Mouse (Mus musculus) ES-E14 (cell line): ENCODE results near the gene Crlf1. TPM values are rescaled to one million over a fixed set of nuclear protein-coding genes. Genes with fewer than 3 reads are reported as not detected.
"Not testable (repeated sequence)": the region's sequence is repeated elsewhere in the genome, so short reads cannot be mapped to it uniquely, and the experiment has no call there.

Experiments
- DNase-seq: peaks from one replicate; pipeline ENCODE4 v3.0.0-alpha.2; 2013; ENCODE audit warnings: low read depth, low spot score
- H3K27ac ChIP-seq: 2 replicates; pipeline ENCODE4 v1.5.1; 2012; ENCODE audit warnings: low read depth, mild to moderate bottlenecking, low read length, moderate library complexity, mixed read lengths; ENCODE audit not compliant: poor library complexity, insufficient read depth, severe bottlenecking
- H3K36me3 ChIP-seq: 2 replicates; pipeline ENCODE4 v1.6.1; 2012; ENCODE audit warnings: mild to moderate bottlenecking, low read length, moderate library complexity, mixed read lengths; ENCODE audit not compliant: control insufficient read depth, poor library complexity, insufficient read depth, severe bottlenecking
- H3K4me1 ChIP-seq, 2 experiments: fragments of 150-350 bp in 1 of 2; sonication (generic) in 1 of 2; 2 replicates each; pipeline ENCODE4 v1.6.1; 2012; ENCODE audit warnings: low read length in 2 of 2, mild to moderate bottlenecking in 1 of 2, mixed read lengths in 1 of 2; ENCODE audit not compliant: control insufficient read depth in 2 of 2, insufficient read depth in 2 of 2, poor library complexity in 1 of 2
- H3K4me3 ChIP-seq, 2 experiments: fragments of 150-350 bp in 1 of 2; sonication (generic) in 1 of 2; 2 replicates each; pipeline ENCODE4 v1.5.1; 2012; ENCODE audit warnings: low read length in 2 of 2, low read depth in 1 of 2, mild to moderate bottlenecking in 1 of 2, mixed read lengths in 1 of 2; ENCODE audit not compliant: insufficient read depth in 1 of 2, poor library complexity in 1 of 2, severe bottlenecking in 1 of 2
- H3K9ac ChIP-seq: 2 replicates; pipeline ENCODE4 v1.6.1; 2012; ENCODE audit warnings: low read depth, mild to moderate bottlenecking, low read length, mixed read lengths; ENCODE audit not compliant: poor library complexity, insufficient read depth, severe bottlenecking
- H3K9me3 ChIP-seq: fragments of 150-350 bp; sonication (generic); 2 replicates; pipeline ENCODE4 v1.6.1; 2012; ENCODE audit warnings: low read depth, mild to moderate bottlenecking, low read length; ENCODE audit not compliant: control insufficient read depth, insufficient read depth
- CHD2 ChIP-seq: IDR thresholded peaks from 2 replicates; pipeline ENCODE4 v1.6.1; 2014; ENCODE audit warnings: mild to moderate bottlenecking, low read depth, low read length, inconsistent platforms
- HCFC1 ChIP-seq: IDR thresholded peaks from 2 replicates; pipeline ENCODE4 v1.6.1; 2012; ENCODE audit warnings: low read length, inconsistent platforms, borderline replicate concordance; ENCODE audit not compliant: insufficient read depth
- MAFK ChIP-seq: IDR thresholded peaks from 2 replicates; pipeline ENCODE4 v1.6.1; 2014; ENCODE audit warnings: mild to moderate bottlenecking, low read depth, low read length, inconsistent platforms; ENCODE audit not compliant: insufficient read depth
- ZC3H11A ChIP-seq: IDR thresholded peaks from 2 replicates; pipeline ENCODE4 v1.6.1; 2012; ENCODE audit warnings: low read depth, mild to moderate bottlenecking, inconsistent platforms, low read length, borderline replicate concordance
- ZNF384 ChIP-seq: IDR thresholded peaks from 2 replicates; pipeline ENCODE4 v1.6.1; 2012; ENCODE audit warnings: low read depth, low read length, inconsistent platforms
- in situ Hi-C, 2 experiments: fragments of 600-800 bp; cut with MboI; formaldehyde crosslinking; loops; one replicate each; pipeline ENCODE4 v1.15.1; 2025; ENCODE audit warnings: low sequenced_read_pairs in 2 of 2, inconsistent platforms in 1 of 2; ENCODE audit not compliant: unreplicated experiment in 2 of 2
- total RNA-seq: library from RNA; depleted of rRNA; stranded (reverse); fragments of 300-350 nt; gene quantifications from 2 replicates; pipeline ENCODE4 v1.2.3, GENCODE M21; 2012

The Crlf1 gene
- total RNA-seq, 1 experiment = 29.3 TPM

DNA sequence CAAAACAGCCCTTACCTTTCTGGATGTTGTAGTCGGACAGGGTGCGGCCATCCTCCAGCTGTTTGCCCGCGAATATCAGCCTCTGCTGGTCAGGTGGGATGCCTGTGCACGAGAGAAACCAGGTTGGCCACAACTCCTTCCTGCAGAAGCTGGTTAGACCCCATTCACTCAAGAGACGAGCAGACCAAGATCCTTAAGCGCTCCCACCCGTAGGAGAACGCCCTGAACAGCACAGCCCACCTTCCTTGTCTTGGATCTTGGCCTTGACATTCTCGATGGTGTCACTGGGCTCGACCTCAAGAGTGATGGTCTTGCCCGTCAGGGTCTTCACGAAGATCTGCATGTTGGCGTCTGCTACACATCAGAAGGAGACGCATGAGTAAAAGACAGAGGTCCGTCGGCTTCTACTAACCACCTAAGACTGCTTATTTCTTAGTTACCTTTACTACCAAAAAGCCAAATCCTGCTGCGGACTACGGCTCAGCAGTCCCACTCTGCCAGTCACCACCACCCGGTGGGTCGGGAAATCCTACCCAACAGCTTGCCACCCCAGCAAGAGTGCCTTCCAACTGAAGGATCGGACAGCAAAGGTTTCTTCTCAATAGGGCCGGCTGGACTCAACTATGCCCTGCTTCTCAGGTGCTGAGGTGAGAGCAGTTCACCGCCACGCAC is 16.5 kb downstream of the Crlf1 start:
- DNase-seq = no peak
- no peaks in the 10 kb centered on the region for H3K9me3 ChIP-seq
- peak overlapping the region; percentile 97 for H3K9ac ChIP-seq
- no peak for TF ChIP-seq ZC3H11A
- no peak for TF ChIP-seq HCFC1
- no peak for TF ChIP-seq MAFK
- peaks cover 39% of the 10 kb centered on the region for H3K36me3 ChIP-seq
- H3K4me1 ChIP-seq = peaks cover 1 to 5% of the 10 kb centered on the region in 2 experiments; a peak in 2 of 4 replicates
- in situ Hi-C loops = no loop called here
- H3K4me3 ChIP-seq = peak overlapping the region; percentile 90 to 96
- H3K27ac ChIP-seq = peak overlapping the region; percentile 85

DNA sequence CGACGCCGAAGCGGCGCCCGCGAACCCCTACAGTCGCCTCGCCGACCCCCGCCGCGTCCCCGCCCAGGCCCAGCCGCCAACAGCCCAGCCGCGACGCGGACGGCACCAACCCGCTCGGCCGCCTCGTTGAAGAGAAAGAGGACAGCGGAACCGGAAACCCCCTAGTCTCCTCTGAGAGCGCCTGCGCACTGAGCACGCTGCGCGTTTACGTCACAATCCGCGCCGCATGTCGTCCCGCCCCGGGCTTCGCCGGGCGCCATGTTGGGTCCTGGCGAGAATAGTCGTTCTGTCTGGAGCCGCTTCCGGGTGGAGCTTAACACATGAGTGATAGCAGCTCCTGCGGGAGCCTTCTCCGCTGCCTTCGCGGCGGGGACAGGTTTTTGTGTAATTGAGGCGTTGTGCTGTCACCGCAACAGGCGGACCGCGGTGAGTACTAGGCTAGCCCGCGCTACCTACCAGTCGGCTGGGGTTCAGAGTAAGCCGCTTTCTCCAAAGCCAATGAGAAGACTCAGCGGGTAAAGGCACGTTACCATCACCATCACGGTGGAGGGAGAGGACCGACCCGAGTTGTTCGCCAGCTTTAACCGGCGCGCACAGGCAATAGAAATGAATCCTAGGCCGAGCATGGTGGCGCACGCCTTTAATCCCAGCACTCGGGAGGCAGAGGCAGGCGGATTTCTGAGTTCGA is 17.4 kb downstream of the Crlf1 start, which contains the start of gene Uba52:
Gene Uba52 (minus strand): TSS at position 574 of the 688 bp plus-strand sequence.
- Histone ChIP-seq H3K36me3 (peaks cover 39% of the 10 kb centered on the region), H3K4me1 (peaks cover 0 to 1% of the 10 kb centered on the region in 2 experiments; a peak in 2 of 4 replicates)

DNA sequence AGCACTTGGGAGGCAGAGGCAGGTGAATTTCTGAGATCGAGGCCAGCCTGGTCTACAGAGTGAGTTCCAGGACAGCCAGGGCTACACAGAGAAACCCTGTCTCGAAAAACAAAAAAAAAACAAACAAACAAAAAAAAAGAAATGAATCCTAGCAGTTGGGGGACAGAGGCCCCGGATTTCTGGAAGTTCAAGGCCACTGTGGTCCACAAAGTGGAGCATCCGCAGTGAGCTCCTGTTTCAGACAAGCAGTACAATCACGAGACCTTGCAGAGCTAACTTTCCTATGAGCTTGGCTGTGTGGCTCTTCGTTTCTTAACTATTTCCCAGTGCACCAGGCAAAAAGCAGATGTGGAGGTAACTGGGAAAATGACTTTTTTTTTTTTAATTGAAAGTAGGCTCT is 18.2 kb downstream of the Crlf1 start:
- in situ Hi-C loops, DNase-seq, H3K4me1 ChIP-seq, H3K9me3 ChIP-seq: not testable (repeated sequence)
- peaks cover 43% of the 10 kb centered on the region for H3K36me3 ChIP-seq
- H3K4me3 ChIP-seq = peak overlapping the region; percentile 8 to 90
- H3K9ac ChIP-seq = peak overlapping the region; percentile 98
- TF ChIP-seq ZNF384 = peak; percentile 75
- peak overlapping the region; percentile 45; the same call in 1 of the 2 replicates for H3K27ac ChIP-seq

More for the DNA sequence above, 17.4 kb downstream of the Crlf1 start, which contains the start of gene Uba52:
- Histone ChIP-seq H3K4me3 (peak within 1 kb of the TSS; percentile 90 to 96), H3K27ac (peak within 1 kb of the TSS; percentile 91), H3K9ac (peak within 1 kb of the TSS; percentile 98), H3K9me3 (no peaks in the 10 kb centered on the region)
- peak; percentile 79 for TF ChIP-seq HCFC1
- no peak for TF ChIP-seq CHD2
- TF ChIP-seq ZNF384 = no peak
- DNase-seq = peak; percentile 89
- in situ Hi-C loops = no loop called here

DNA sequence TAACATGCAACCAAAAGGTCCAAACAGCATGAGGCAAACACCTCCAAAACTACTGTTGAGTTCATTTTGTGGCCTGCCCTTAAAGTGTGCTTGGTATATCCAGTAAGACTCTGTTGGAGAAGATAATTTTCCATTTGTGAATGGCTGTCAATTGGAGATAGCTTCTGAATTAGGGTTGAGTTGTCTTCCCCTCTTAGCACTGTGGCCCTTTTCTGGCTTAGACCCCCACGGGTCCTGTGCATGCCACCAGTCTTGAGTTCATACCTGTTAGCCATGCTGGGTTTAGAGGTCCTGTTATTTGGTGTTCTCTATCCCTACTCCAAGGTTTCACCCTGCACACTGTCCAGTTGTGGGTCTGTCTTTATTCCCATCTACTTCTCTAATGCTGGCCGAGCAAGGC is 18.8 kb downstream of the Crlf1 start:
- peaks cover 47% of the 10 kb centered on the region for H3K36me3 ChIP-seq
- TF ChIP-seq ZNF384 (no peak), HCFC1 (no peak), CHD2 (no peak), ZC3H11A (no peak), MAFK (no peak)
- peak overlapping the region in 1 of 2 experiments; percentile 90; a peak in 1 of 4 replicates for H3K4me3 ChIP-seq
- peaks cover 0 to 1% of the 10 kb centered on the region in 2 experiments; a peak in 2 of 4 replicates for H3K4me1 ChIP-seq
- H3K9me3 ChIP-seq = no peaks in the 10 kb centered on the region
- in situ Hi-C loops = no loop called here
- H3K27ac ChIP-seq = no peak overlapping the region; the same call in 1 of the 2 replicates
- no peak for DNase-seq
- peak overlapping the region; percentile 30; the same call in 1 of the 2 replicates for H3K9ac ChIP-seq
